Mouse (Mus musculus) T-helper 2 cell (primary cell): ENCODE results near the gene Hoxa2.

Experiments used
- in situ Hi-C: fragments of 300-600 bp; cut with MboI, MseI; formaldehyde crosslinking; loops from one replicate; pipeline ENCODE4 v1.15.1; 2025; ENCODE audit warnings: high pct_unique_total_duplicates

The Hoxa2 gene

GRCm38 (mm10) chr6:52202362-52203120 lies 37.9 kb upstream of the Hoxa2 start:
- in situ Hi-C loops = no loop called here

GRCm38 (mm10) chr6:52201269-52201668 lies 36.6 kb upstream of the Hoxa2 start:
- in situ Hi-C loops = no loop called here

GRCm38 (mm10) chr6:52200751-52201250 lies 36.2 kb upstream of the Hoxa2 start:
- in situ Hi-C loops = no loop called here

GRCm38 (mm10) chr6:52200073-52200750 lies 35.6 kb upstream of the Hoxa2 start:
- in situ Hi-C loops = no loop called here

- in situ Hi-C loops = no loop called here
Observed at GRCm38 (mm10) chr6:52197271-52197670, 32.6 kb upstream of the Hoxa2 start.

GRCm38 (mm10) chr6:52196811-52197210 lies 32.2 kb upstream of the Hoxa2 start:
- in situ Hi-C loops = no loop called here

- in situ Hi-C loops = no loop called here
Observed at GRCm38 (mm10) chr6:52194690-52195089, 30.1 kb upstream of the Hoxa2 start.

GRCm38 (mm10) chr6:52191860-52192550 lies 27.4 kb upstream of the Hoxa2 start:
- in situ Hi-C loops = no loop called here

GRCm38 (mm10) chr6:52190906-52191810 lies 26.5 kb upstream of the Hoxa2 start, which contains the start of gene Hoxa4:
Gene Hoxa4 (minus strand): TSS chr6:52191753.
- in situ Hi-C loops = no loop called here

- in situ Hi-C loops = no loop called here
Observed at GRCm38 (mm10) chr6:52190410-52190809, 25.8 kb upstream of the Hoxa2 start.

GRCm38 (mm10) chr6:52189909-52190308 lies 25.3 kb upstream of the Hoxa2 start:
- in situ Hi-C loops = no loop called here

GRCm38 (mm10) chr6:52189172-52189591 lies 24.6 kb upstream of the Hoxa2 start:
- in situ Hi-C loops = no loop called here

GRCm38 (mm10) chr6:52186500-52186899 lies 21.9 kb upstream of the Hoxa2 start:
- in situ Hi-C loops = no loop called here

- in situ Hi-C loops = no loop called here
Observed at GRCm38 (mm10) chr6:52185834-52186233, 21.2 kb upstream of the Hoxa2 start.

- in situ Hi-C loops = no loop called here
Observed at GRCm38 (mm10) chr6:52185222-52185621, 20.6 kb upstream of the Hoxa2 start.

GRCm38 (mm10) chr6:52184668-52185067 lies 20.0 kb upstream of the Hoxa2 start:
- in situ Hi-C loops = no loop called here

- in situ Hi-C loops = no loop called here
Observed at GRCm38 (mm10) chr6:52183311-52184080, 18.9 kb upstream of the Hoxa2 start.

GRCm38 (mm10) chr6:52182793-52183192 lies 18.2 kb upstream of the Hoxa2 start:
- in situ Hi-C loops = no loop called here

- in situ Hi-C loops = no loop called here
Observed at GRCm38 (mm10) chr6:52182030-52182429, 17.4 kb upstream of the Hoxa2 start.

- in situ Hi-C loops = no loop called here
Observed at GRCm38 (mm10) chr6:52180726-52181125, 16.1 kb upstream of the Hoxa2 start.
